11 mouse cellular contexts compared by ENCODE assay signal in the genomic region with DNA sequence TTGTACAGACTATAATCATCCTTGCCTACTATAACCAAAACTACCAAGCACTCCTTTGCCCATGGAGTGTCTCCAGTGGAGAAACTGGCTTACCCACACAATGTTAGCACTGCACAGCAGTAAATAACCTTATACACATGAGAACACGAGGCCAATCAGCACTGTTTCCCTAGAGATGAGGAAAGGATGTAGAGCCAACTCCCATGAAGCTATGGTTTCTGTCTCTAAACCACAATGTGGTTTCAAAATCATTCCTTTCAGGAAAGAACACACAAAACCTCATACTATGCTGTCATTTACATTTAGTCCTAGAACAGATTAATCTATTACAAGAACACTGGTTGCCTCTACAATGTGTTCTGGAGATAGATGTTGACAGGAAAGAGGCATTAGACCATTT. TPM values are rescaled to one million over a fixed set of nuclear protein-coding genes. Genes with fewer than 3 reads are reported as not detected.
DNase-seq lines count a peak whose midpoint lies in the region; ATAC-seq lines count a peak whose summit lies in the region.
"Had no signal": no experiment of that assay in that cellular context is flagged by ENCODE, and none has a peak within 500 bp of the region (broad histone marks: within the 10 kb centered on the region; RNA-seq: fewer than 3 reads in every experiment).

No protein-coding gene starts in this region.

- DNase-seq in heart, adult 8-10 months (ENCODE audit: low spot score) = no peak
- DNase-seq in 416B (ENCODE audit: low read depth) (peak; percentile 58), MN1 (ENCODE audit: low spot score) (no peak)
- DNase-seq in embryonic facial prominence, embryonic 14.5 days (ENCODE audit: low spot score) = peak; percentile 27
- DNase-seq in liver, embryonic 13.5 days = no peak
- DNase-seq in yolk sac, embryonic 10.5 days (ENCODE audit: low spot score) = no peak
- DNase-seq in frontal cortex, postnatal 25 days (ENCODE audit: low spot score in 2 of 2) = no peak

- no peak overlapping the region for H3K27ac ChIP-seq in heart, embryonic 16.5 days (ENCODE audit: low read length)
- H3K27ac ChIP-seq in embryonic facial prominence, embryonic 14.5 days (replicated peaks; ENCODE audit: low read depth, low read length) = no peak overlapping the region
- H3K27ac ChIP-seq in liver, embryonic 13.5 days = no peak overlapping the region

- ATAC-seq in heart, embryonic 16.5 days (replicated peaks; ENCODE audit: extremely low read depth, insufficient read depth, low FRiP score) = no peak
- ATAC-seq in embryonic facial prominence, embryonic 14.5 days (ENCODE audit: low read depth) = peak; percentile 30; the same call in 1 of the 2 replicates
- ATAC-seq in liver, embryonic 13.5 days (ENCODE audit: low read depth) = no peak

- peak overlapping the region; percentile 78 for H3K4me2 ChIP-seq in heart, embryonic 16.5 days (ENCODE audit: low read depth, low read length)
- peak overlapping the region; percentile 79; the same call in 1 of the 2 replicates for H3K4me2 ChIP-seq in embryonic facial prominence, embryonic 14.5 days (ENCODE audit: low read depth, low read length)
- peak overlapping the region; percentile 93 for H3K4me2 ChIP-seq in liver, embryonic 13.5 days

- WGBS in heart, embryonic 16.5 days = 48% methylated on average over 1 of the region's 1 CpGs
- 62% methylated on average over 1 of the region's 1 CpGs for WGBS in embryonic facial prominence, embryonic 14.5 days
- 11% methylated on average over 1 of the region's 1 CpGs for WGBS in liver, embryonic 13.5 days (ENCODE audit: insufficient replicate concordance)

- no peaks in the 10 kb centered on the region for H3K9me3 ChIP-seq in heart, embryonic 16.5 days (replicated peaks; ENCODE audit: control insufficient read depth, low read length)
- no peaks in the 10 kb centered on the region for H3K9me3 ChIP-seq in embryonic facial prominence, embryonic 14.5 days (ENCODE audit: control insufficient read depth, low read length)
- H3K9me3 ChIP-seq in liver, embryonic 13.5 days (replicated peaks) = no peaks in the 10 kb centered on the region

- peaks cover 8% of the 10 kb centered on the region for H3K36me3 ChIP-seq in heart, embryonic 16.5 days (ENCODE audit: control insufficient read depth, insufficient read depth)
- peaks cover 22% of the 10 kb centered on the region for H3K36me3 ChIP-seq in embryonic facial prominence, embryonic 14.5 days (ENCODE audit: control insufficient read depth, insufficient read depth, low read length)
- H3K36me3 ChIP-seq in liver, embryonic 13.5 days = peaks cover 19% of the 10 kb centered on the region

- H3K4me1 ChIP-seq in heart, embryonic 16.5 days (ENCODE audit: control insufficient read depth, insufficient read depth, low read length) = peaks cover 12% of the 10 kb centered on the region
- H3K4me1 ChIP-seq in embryonic facial prominence, embryonic 14.5 days (ENCODE audit: control insufficient read depth, insufficient read depth, low read length) = 0 out of 2 replicates have a peak, but pooled peaks cover 12% of the 10 kb centered on the region
- H3K4me1 ChIP-seq in liver, embryonic 13.5 days (replicated peaks) = peaks cover 23% of the 10 kb centered on the region

- no peak overlapping the region for H3K4me3 ChIP-seq in heart, embryonic 16.5 days (ENCODE audit: low read length)
- no peak overlapping the region for H3K4me3 ChIP-seq in embryonic facial prominence, embryonic 14.5 days (ENCODE audit: low read depth, low read length)
- H3K4me3 ChIP-seq in liver, embryonic 13.5 days (replicated peaks) = peak overlapping the region; percentile 89; the same call in 1 of the 2 replicates

- no peaks in the 10 kb centered on the region for H3K27me3 ChIP-seq in heart, embryonic 16.5 days (ENCODE audit: control insufficient read depth, insufficient read depth, low read length)
- H3K27me3 ChIP-seq in embryonic facial prominence, embryonic 14.5 days (replicated peaks; ENCODE audit: control insufficient read depth, insufficient read depth, low read length) = no peaks in the 10 kb centered on the region
- no peaks in the 10 kb centered on the region for H3K27me3 ChIP-seq in liver, embryonic 13.5 days

- H3K9ac ChIP-seq in heart, embryonic 16.5 days (ENCODE audit: low read length) = no peak overlapping the region
- H3K9ac ChIP-seq in embryonic facial prominence, embryonic 14.5 days (ENCODE audit: low read depth, low read length) = no peak overlapping the region
- H3K9ac ChIP-seq in liver, embryonic 13.5 days = no peak overlapping the region

RNA-seq across cellular contexts. Expression of gene Pigt, which starts 1.0 kb away (rescaled TPM):
- 45.3 and 46.2 TPM in 2 replicates for polyA plus RNA-seq in heart, embryonic 16.5 days (2015; fragmentation: Nextera tagmentation; extraction: Ambion mirVana)
- total RNA-seq in heart, adult 8-10 months (2022) = 10 to 100 TPM; 32.0 to 34.8 (median 33.9) TPM
- polyA plus RNA-seq in embryonic facial prominence, embryonic 14.5 days (2014; fragmentation: Nextera tagmentation; extraction: Ambion mirVana) = 72.9 and 76.9 TPM in 2 replicates
- 22.3 and 23.8 TPM in 2 replicates for polyA plus RNA-seq in liver, embryonic 13.5 days (2015; fragmentation: Nextera tagmentation; extraction: Ambion mirVana)

RNA-seq across cellular contexts. Expression of gene Dbndd2, which starts 10.4 kb away (rescaled TPM):
- polyA plus RNA-seq in heart, embryonic 16.5 days (2015; fragmentation: Nextera tagmentation; extraction: Ambion mirVana) = 10.6 and 16.4 TPM in 2 replicates
- 10 to 100 TPM; 11.3 to 15.0 (median 12.6) TPM for total RNA-seq in heart, adult 8-10 months (2022)
- 4.1 and 10.5 TPM in 2 replicates for polyA plus RNA-seq in embryonic facial prominence, embryonic 14.5 days (2014; fragmentation: Nextera tagmentation; extraction: Ambion mirVana)
- 0.79 and 1.9 TPM in 2 replicates for polyA plus RNA-seq in liver, embryonic 13.5 days (2015; fragmentation: Nextera tagmentation; extraction: Ambion mirVana)

RNA-seq across cellular contexts. Expression of gene Trp53tg5, which starts 22.8 kb away (rescaled TPM):
- polyA plus RNA-seq in heart, embryonic 16.5 days (2015; fragmentation: Nextera tagmentation; extraction: Ambion mirVana) = not detected in 2 replicates
- not detected for total RNA-seq in heart, adult 8-10 months (2022)
- not detected in 2 replicates for polyA plus RNA-seq in embryonic facial prominence, embryonic 14.5 days (2014; fragmentation: Nextera tagmentation; extraction: Ambion mirVana)
- not detected in 2 replicates for polyA plus RNA-seq in liver, embryonic 13.5 days (2015; fragmentation: Nextera tagmentation; extraction: Ambion mirVana)
- total RNA-seq: layer of hippocampus, adult 8-10 months had no signal
- polyA plus RNA-seq: heart, embryonic 14.5 days had no signal

RNA-seq across cellular contexts. Expression of gene Gm20458, which starts 35.6 kb away (rescaled TPM):
- polyA plus RNA-seq in heart, embryonic 16.5 days (2015; fragmentation: Nextera tagmentation; extraction: Ambion mirVana) = 11.6 and 12.1 TPM in 2 replicates
- 1 to 10 TPM; 3.6 to 6.7 (median 5.5) TPM for total RNA-seq in heart, adult 8-10 months (2022)
- polyA plus RNA-seq in embryonic facial prominence, embryonic 14.5 days (2014; fragmentation: Nextera tagmentation; extraction: Ambion mirVana) = 12.5 and 14.7 TPM in 2 replicates
- polyA plus RNA-seq in liver, embryonic 13.5 days (2015; fragmentation: Nextera tagmentation; extraction: Ambion mirVana) = 5.3 and 5.7 TPM in 2 replicates
- total RNA-seq: ES-E14 had no signal

RNA-seq across cellular contexts. Expression of gene Sys1, which starts 39.6 kb away (rescaled TPM):
- polyA plus RNA-seq in heart, embryonic 16.5 days (2015; fragmentation: Nextera tagmentation; extraction: Ambion mirVana) = 33.4 and 41.7 TPM in 2 replicates
- 10 to 100 TPM; 25.2 to 28.5 (median 25.8) TPM for total RNA-seq in heart, adult 8-10 months (2022)
- polyA plus RNA-seq in embryonic facial prominence, embryonic 14.5 days (2014; fragmentation: Nextera tagmentation; extraction: Ambion mirVana) = 63.3 and 68.3 TPM in 2 replicates
- polyA plus RNA-seq in liver, embryonic 13.5 days (2015; fragmentation: Nextera tagmentation; extraction: Ambion mirVana) = 28.5 and 33.2 TPM in 2 replicates

Comparison
In these comparisons a context has a peak if more than half of its experiments do, and no peak if none do; other contexts are left out.
1. DNase-seq: peak in 416B (single experiment) and embryonic facial prominence, embryonic 14.5 days (single experiment); none in heart, adult 8-10 months (single experiment), liver, embryonic 13.5 days (single experiment), MN1 (single experiment), yolk sac, embryonic 10.5 days (single experiment) and frontal cortex, postnatal 25 days (0 of 2).
2. Peak in every context shown above with its lines, with median percentiles within 50 percentile points of each other: H3K4me2 ChIP-seq.